Mouse (Mus musculus): ENCODE results near the gene Nbea.

DNA sequence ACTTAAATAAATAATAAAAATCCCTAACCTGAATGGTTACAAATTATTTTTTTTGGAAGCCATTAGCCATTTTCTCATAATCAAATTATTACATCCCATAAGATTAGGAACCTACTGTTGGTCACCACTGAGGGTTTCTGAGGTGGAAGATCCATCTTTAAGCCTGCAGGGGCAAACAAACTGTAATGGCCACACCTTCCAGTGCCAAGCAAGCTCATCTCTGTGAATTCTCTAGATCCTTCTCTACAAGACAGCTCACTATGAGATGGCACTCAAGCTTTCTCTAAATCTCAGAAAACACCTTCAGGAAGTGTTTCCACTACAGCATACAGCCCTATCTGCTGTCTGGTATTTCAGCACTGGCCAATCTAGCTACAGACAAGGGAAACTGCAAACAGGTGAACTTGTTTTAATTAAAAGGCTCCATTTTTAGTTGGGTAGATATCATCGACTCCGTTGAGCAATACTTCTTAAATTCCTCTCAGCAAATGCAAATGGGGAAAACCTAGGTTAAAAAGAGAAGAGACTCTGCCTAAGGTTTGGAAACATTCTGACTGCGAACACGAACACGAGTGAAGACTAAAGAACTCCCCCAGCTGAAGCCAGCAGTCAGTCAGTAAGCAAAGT, 402.0 kb downstream of the Nbea start:
- no peak for TF ChIP-seq GATA1 (IDR thresholded peaks at IDR 0.05; ENCODE audit: low read length)
- no peak for TF ChIP-seq TAL1 (IDR thresholded peaks at IDR 0.05; ENCODE audit: low read length)

Data from erythroblast, embryonic 14.5 days (primary cell).